Mouse (Mus musculus) effector memory CD4-positive, alpha-beta T cell, adult 5 months (primary cell): ENCODE measurements around the gene Zc3hc1. TPM values are rescaled to one million over a fixed set of nuclear protein-coding genes. Genes with fewer than 3 reads are reported as not detected.

ENCODE experiments used
- polyA plus RNA-seq: library from polyadenylated mRNA; unstranded; fragments of 100-300 nt; shearing (Covaris generic); gene quantifications from one replicate; pipeline ENCODE4 v1.2.1, GENCODE M21; 2017

The Zc3hc1 gene
- polyA plus RNA-seq = 38.8 TPM

GRCm38 (mm10) chr6:30390714-30391697 lies at the start of gene Zc3hc1:
TSS of gene Zc3hc1 (minus strand) at chr6:30391028.

GRCm38 (mm10) chr6:30401308-30402015 lies 10.6 kb upstream of the Zc3hc1 start, which contains the start of gene Klhdc10:
TSS of gene Klhdc10 (plus strand) at chr6:30401868.

Other genes with a start within 250 kb of the Zc3hc1 start
- 99.6 TPM for gene Ube2h, start 86.5 kb downstream of the Zc3hc1 start, polyA plus RNA-seq
- gene Klhdc10, start 10.8 kb upstream of the Zc3hc1 start, polyA plus RNA-seq = 13.3 TPM
- 36.2 TPM for gene Tmem209, start 118.8 kb upstream of the Zc3hc1 start, polyA plus RNA-seq
- gene Ssmem1, start 118.8 kb upstream of the Zc3hc1 start, polyA plus RNA-seq = not detected
- 0.31 TPM for gene Cpa2, start 150.6 kb upstream of the Zc3hc1 start, polyA plus RNA-seq
- not detected for gene Cpa4, start 177.3 kb upstream of the Zc3hc1 start, polyA plus RNA-seq
- gene Cpa5, start 220.0 kb upstream of the Zc3hc1 start, polyA plus RNA-seq = not detected
- not detected for gene Cpa1, start 248.2 kb upstream of the Zc3hc1 start, polyA plus RNA-seq